Mouse (Mus musculus) midbrain, embryonic 10.5 days (tissue): Measurements from ENCODE around the gene Fam178b. TPM values are rescaled to one million over a fixed set of nuclear protein-coding genes. Genes with fewer than 3 reads are reported as not detected.

Source experiments
- DNase-seq: peaks from one replicate; pipeline ENCODE4 v3.0.0-alpha.2; 2017; ENCODE audit warnings: low spot score
- H3K27ac ChIP-seq: fragments of 300-500 bp; sonication (generic); replicated peaks from 2 replicates; pipeline ENCODE4 v1.5.1; 2016; ENCODE audit warnings: mild to moderate bottlenecking
- H3K27me3 ChIP-seq: fragments of 300-500 bp; sonication (generic); 2 replicates; pipeline ENCODE4 v1.6.1; 2016; ENCODE audit warnings: low read depth, mild to moderate bottlenecking; ENCODE audit not compliant: poor library complexity, severe bottlenecking
- H3K36me3 ChIP-seq: fragments of 300-500 bp; sonication (generic); 2 replicates; pipeline ENCODE4 v1.6.1; 2016; ENCODE audit warnings: mild to moderate bottlenecking, moderate library complexity
- H3K4me1 ChIP-seq: fragments of 300-500 bp; sonication (generic); 2 replicates; pipeline ENCODE4 v1.6.1; 2016
- H3K4me3 ChIP-seq: fragments of 300-500 bp; sonication (generic); 2 replicates; pipeline ENCODE4 v1.5.1; 2016; ENCODE audit warnings: mild to moderate bottlenecking, moderate library complexity
- H3K9me3 ChIP-seq: fragments of 300-500 bp; sonication (generic); replicated peaks from 2 replicates; pipeline ENCODE4 v1.6.1; 2016; ENCODE audit warnings: mild to moderate bottlenecking
- WGBS: fragments of 180-500 bp; shearing (Covaris S2); methylation state at CpG from one replicate; pipeline ENCODE4 v1.1.7; 2016; 5-methylcytosine and 5-hydroxymethylcytosine counted together
- polyA plus RNA-seq: library from polyadenylated mRNA; unstranded; fragments of >200 nt; fragmentation: Nextera tagmentation; extraction: Ambion mirVana; gene quantifications from 2 replicates; pipeline ENCODE4 v1.2.1, GENCODE M21; 2016

Gene Fam178b
- polyA plus RNA-seq, 1 experiment from 2014 or later, result 0.33 TPM

GRCm38 (mm10) chr1:36665165-36665723 is 17.7 kb downstream of the Fam178b start:
- Histone ChIP-seq H3K27ac (no peak overlapping the region), H3K4me3 (no peak overlapping the region), H3K36me3 (no peaks in the 10 kb centered on the region), H3K27me3 (no peaks in the 10 kb centered on the region), H3K4me1 (peaks cover 10% of the 10 kb centered on the region), H3K9me3 (no peaks in the 10 kb centered on the region)
- whole genome bisulfite sequencing, result 64% methylated on average over 11 of the region's 11 CpGs
- no peak for DNase-seq

GRCm38 (mm10) chr1:36664457-36664856 is 18.5 kb downstream of the Fam178b start:
- no peak overlapping the region for H3K27ac ChIP-seq
- peaks cover 10% of the 10 kb centered on the region for H3K4me1 ChIP-seq
- H3K9me3 ChIP-seq, result no peaks in the 10 kb centered on the region
- 84% methylated on average over 4 of the region's 4 CpGs for WGBS
- no peak for DNase-seq
- no peaks in the 10 kb centered on the region for H3K36me3 ChIP-seq
- no peaks in the 10 kb centered on the region for H3K27me3 ChIP-seq
- H3K4me3 ChIP-seq, result no peak overlapping the region

GRCm38 (mm10) chr1:36658621-36659399 is 24.2 kb downstream of the Fam178b start:
- Histone ChIP-seq H3K9me3 (no peaks in the 10 kb centered on the region), H3K36me3 (no peaks in the 10 kb centered on the region), H3K4me1 (no peaks in the 10 kb centered on the region), H3K4me3 (no peak overlapping the region), H3K27ac (no peak overlapping the region), H3K27me3 (no peaks in the 10 kb centered on the region)
- DNase-seq, result no peak
- WGBS, result 87% methylated on average over 7 of the region's 7 CpGs

- Histone ChIP-seq H3K36me3 (no peaks in the 10 kb centered on the region), H3K27ac (no peak overlapping the region)
- WGBS, result 83% methylated on average over 4 of the region's 4 CpGs
Measured at GRCm38 (mm10) chr1:36657658-36658415, 25.1 kb downstream of the Fam178b start.

GRCm38 (mm10) chr1:36656233-36656632 is 26.8 kb downstream of the Fam178b start:
- Histone ChIP-seq H3K36me3 (no peaks in the 10 kb centered on the region), H3K4me1 (no peaks in the 10 kb centered on the region), H3K4me3 (no peak overlapping the region), H3K27me3 (no peaks in the 10 kb centered on the region), H3K27ac (no peak overlapping the region), H3K9me3 (no peaks in the 10 kb centered on the region)
- WGBS, result 93% methylated on average over 3 of the region's 3 CpGs
- DNase-seq, result no peak

More at GRCm38 (mm10) chr1:36657658-36658415, 25.1 kb downstream of the Fam178b start:
- H3K4me3 ChIP-seq, result no peak overlapping the region
- no peaks in the 10 kb centered on the region for H3K9me3 ChIP-seq
- no peak for DNase-seq
- no peaks in the 10 kb centered on the region for H3K27me3 ChIP-seq
- no peaks in the 10 kb centered on the region for H3K4me1 ChIP-seq

- WGBS, result 88% methylated on average over 5 of the region's 5 CpGs
- Histone ChIP-seq H3K36me3 (no peaks in the 10 kb centered on the region), H3K9me3 (no peaks in the 10 kb centered on the region), H3K4me1 (no peaks in the 10 kb centered on the region), H3K27me3 (no peaks in the 10 kb centered on the region), H3K4me3 (no peak overlapping the region), H3K27ac (no peak overlapping the region)
- DNase-seq, result no peak
Measured at GRCm38 (mm10) chr1:36655039-36655438, 27.9 kb downstream of the Fam178b start.

GRCm38 (mm10) chr1:36647631-36648030 is 35.4 kb downstream of the Fam178b start:
- Histone ChIP-seq H3K36me3 (no peaks in the 10 kb centered on the region), H3K4me3 (no peak overlapping the region), H3K4me1 (peaks cover 5% of the 10 kb centered on the region; the same call in 1 of the 2 replicates), H3K27ac (no peak overlapping the region), H3K9me3 (no peaks in the 10 kb centered on the region), H3K27me3 (no peaks in the 10 kb centered on the region)
- WGBS, result 67% methylated on average over 5 of the region's 5 CpGs
- no peak for DNase-seq

- H3K4me3 ChIP-seq, result no peak overlapping the region
- no peaks in the 10 kb centered on the region for H3K36me3 ChIP-seq
- 79% methylated on average over 3 of the region's 3 CpGs for WGBS
- no peak for DNase-seq
- H3K4me1 ChIP-seq, result peaks cover 5% of the 10 kb centered on the region; the same call in 1 of the 2 replicates
- H3K27ac ChIP-seq, result no peak overlapping the region
- H3K27me3 ChIP-seq, result no peaks in the 10 kb centered on the region
- H3K9me3 ChIP-seq, result no peaks in the 10 kb centered on the region
Measured at GRCm38 (mm10) chr1:36646285-36646684, 36.7 kb downstream of the Fam178b start.

GRCm38 (mm10) chr1:36644615-36645007 is 38.4 kb downstream of the Fam178b start:
- Histone ChIP-seq H3K4me3 (no peak overlapping the region), H3K27me3 (no peaks in the 10 kb centered on the region), H3K36me3 (no peaks in the 10 kb centered on the region), H3K27ac (no peak overlapping the region), H3K9me3 (no peaks in the 10 kb centered on the region), H3K4me1 (peaks cover 9% of the 10 kb centered on the region; the same call in 1 of the 2 replicates)
- 88% methylated on average over 9 of the region's 9 CpGs for WGBS
- DNase-seq, result no peak

GRCm38 (mm10) chr1:36643957-36644614 is 38.9 kb downstream of the Fam178b start:
- DNase-seq, result no peak
- Histone ChIP-seq H3K27ac (no peak overlapping the region), H3K4me1 (peaks cover 9% of the 10 kb centered on the region; the same call in 1 of the 2 replicates), H3K27me3 (no peaks in the 10 kb centered on the region), H3K36me3 (no peaks in the 10 kb centered on the region), H3K9me3 (no peaks in the 10 kb centered on the region), H3K4me3 (no peak overlapping the region)
- 90% methylated on average over 7 of the region's 7 CpGs for WGBS

GRCm38 (mm10) chr1:36635826-36636485 is 47.0 kb downstream of the Fam178b start:
- Histone ChIP-seq H3K4me3 (no peak overlapping the region), H3K9me3 (no peaks in the 10 kb centered on the region), H3K36me3 (no peaks in the 10 kb centered on the region), H3K4me1 (peaks cover 22% of the 10 kb centered on the region), H3K27me3 (no peaks in the 10 kb centered on the region), H3K27ac (no peak overlapping the region)
- no peak for DNase-seq
- 89% methylated on average over 2 of the region's 2 CpGs for WGBS

- Histone ChIP-seq H3K4me3 (no peak overlapping the region), H3K27ac (0 out of 2 replicates have a peak overlapping the region, but pooled peaks have one; percentile 28), H3K4me1 (peaks cover 25% of the 10 kb centered on the region), H3K27me3 (no peaks in the 10 kb centered on the region), H3K9me3 (no peaks in the 10 kb centered on the region), H3K36me3 (no peaks in the 10 kb centered on the region)
- WGBS, result 25% methylated on average over 5 of the region's 5 CpGs
- DNase-seq, result peak; percentile 69
Measured at GRCm38 (mm10) chr1:36634940-36635339, 48.0 kb downstream of the Fam178b start.
